Mouse (Mus musculus) small intestine, adult 2 months (tissue): ENCODE measurements at regions not wholly inside any gene's neighbourhood (a gene's known extent, or its start where the extent isn't known, plus 50 kb on each side); places are given as distances from the start of the nearest gene placed in this dataset.

Source experiments
- H3K27ac ChIP-seq: fragments of 200-500 bp; 2 replicates; pipeline ENCODE4 v1.5.1; 2012; ENCODE audit warnings: low read depth, low read length, control low read depth, inconsistent platforms; ENCODE audit not compliant: insufficient read depth
- H3K27me3 ChIP-seq: fragments of 200-500 bp; 2 replicates; pipeline ENCODE4 v1.6.1; 2012; ENCODE audit warnings: mild to moderate bottlenecking, moderate library complexity, low read length, inconsistent platforms; ENCODE audit not compliant: control insufficient read depth, insufficient read depth
- H3K36me3 ChIP-seq: fragments of 200-500 bp; 2 replicates; pipeline ENCODE4 v1.6.1; 2012; ENCODE audit warnings: mild to moderate bottlenecking, low read length, control low read depth, inconsistent platforms; ENCODE audit not compliant: control insufficient read depth, insufficient read depth
- H3K4me1 ChIP-seq: fragments of 200-500 bp; 2 replicates; pipeline ENCODE4 v1.6.1; 2012; ENCODE audit warnings: low read length, inconsistent platforms, mixed read lengths; ENCODE audit not compliant: control insufficient read depth, insufficient read depth, insufficient read length
- H3K4me3 ChIP-seq: fragments of 200-500 bp; 2 replicates; pipeline ENCODE4 v1.5.1; 2012; ENCODE audit warnings: low read depth, mild to moderate bottlenecking, control low read depth, inconsistent platforms, low read length, moderate library complexity
- CTCF ChIP-seq: fragments of 200-500 bp; IDR thresholded peaks from 2 replicates; pipeline ENCODE4 v1.5.1; 2012; ENCODE audit warnings: low read depth, mild to moderate bottlenecking, control low read depth, inconsistent platforms, low read length, moderate library complexity, mixed read lengths; ENCODE audit not compliant: insufficient replicate concordance, insufficient read length; ENCODE audit errors: extremely low read depth
- POLR2A ChIP-seq: fragments of 200-500 bp; IDR thresholded peaks from 2 replicates; pipeline ENCODE4 v1.6.1; 2012; ENCODE audit warnings: low read depth, mild to moderate bottlenecking, control low read depth, inconsistent platforms, low read length, moderate library complexity
- WGBS: fragments of 180-500 bp; shearing (Covaris S2); methylation state at CpG from one replicate; pipeline ENCODE4 v1.1.7; 2018; 5-methylcytosine and 5-hydroxymethylcytosine counted together

GRCm38 (mm10) chr11:64836771-64837170 lies 142.1 kb upstream of the Elac2 start:
- Histone ChIP-seq H3K4me1 (no peaks in the 10 kb centered on the region), H3K36me3 (no peaks in the 10 kb centered on the region), H3K27ac (no peak overlapping the region), H3K27me3 (no peaks in the 10 kb centered on the region), H3K4me3 (no peak overlapping the region)
- TF ChIP-seq POLR2A: no peak
- TF ChIP-seq CTCF: no peak
- 41% methylated on average over 8 of the region's 8 CpGs for WGBS

DNA sequence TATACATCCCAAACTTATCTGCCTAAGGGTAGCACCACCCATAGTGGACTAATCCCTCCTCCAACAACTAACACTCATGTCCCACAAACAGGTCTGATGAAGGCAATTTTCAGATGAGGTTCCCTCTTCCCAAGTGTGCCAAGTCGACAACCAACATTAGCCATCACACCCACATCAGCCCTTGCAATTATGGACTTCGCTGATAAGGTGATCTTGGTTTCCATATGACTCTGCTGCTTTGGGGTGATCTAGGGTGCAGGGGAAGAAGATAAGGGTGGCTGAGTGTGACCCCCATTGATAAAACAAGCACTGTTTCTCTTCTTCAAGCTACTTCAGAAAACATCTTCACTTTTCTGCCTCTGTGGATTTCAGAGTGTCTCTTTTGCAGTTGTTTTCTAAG lies 137.7 kb upstream of the Elac2 start:
- H3K27ac ChIP-seq: no peak overlapping the region
- no peak for TF ChIP-seq CTCF
- TF ChIP-seq POLR2A: no peak
- H3K4me1 ChIP-seq: no peaks in the 10 kb centered on the region
- H3K36me3 ChIP-seq: no peaks in the 10 kb centered on the region
- 71% methylated on average over 2 of the region's 2 CpGs for WGBS
- no peak overlapping the region for H3K4me3 ChIP-seq
- H3K27me3 ChIP-seq: no peaks in the 10 kb centered on the region

DNA sequence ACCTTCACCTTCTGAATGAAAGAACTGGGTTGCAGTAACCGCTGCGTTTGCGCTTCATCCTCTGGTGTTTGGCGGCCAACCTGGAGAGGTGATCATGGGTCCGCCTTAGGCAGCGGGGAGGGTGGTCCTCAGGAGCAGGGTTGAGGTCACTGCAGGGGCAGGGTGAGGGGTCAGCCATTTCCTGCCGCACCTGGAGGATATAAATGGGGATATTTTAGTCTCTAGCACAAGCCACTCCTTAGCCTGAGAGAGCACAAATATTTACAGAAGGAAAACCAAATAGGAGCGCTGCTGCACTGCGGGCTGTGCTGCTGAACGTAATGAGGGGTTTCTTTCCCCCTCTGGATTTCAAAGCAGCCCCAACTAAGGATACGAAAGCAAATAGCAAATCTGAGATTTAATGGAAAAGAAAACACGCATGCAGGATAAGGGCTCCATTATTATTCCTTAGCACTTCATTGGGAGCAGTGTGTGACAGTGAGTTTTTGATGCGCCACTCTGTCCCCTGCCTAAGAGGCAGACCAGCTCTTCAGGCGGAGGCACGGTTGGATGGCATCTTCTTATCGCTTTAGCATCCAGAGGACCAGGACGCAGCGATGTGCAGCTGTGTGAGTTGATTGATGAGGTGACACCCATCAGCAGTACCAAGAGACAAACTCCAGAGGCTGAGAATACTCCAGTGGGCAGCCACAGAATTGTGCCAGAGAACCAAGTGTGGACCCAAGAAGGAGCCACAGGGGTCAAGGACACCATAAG lies 135.9 kb upstream of the Elac2 start:
- no peak for TF ChIP-seq CTCF
- TF ChIP-seq POLR2A: no peak
- WGBS: 15% methylated on average over 18 of the region's 18 CpGs
- H3K4me1 ChIP-seq: no peaks in the 10 kb centered on the region
- no peaks in the 10 kb centered on the region for H3K27me3 ChIP-seq
- no peaks in the 10 kb centered on the region for H3K36me3 ChIP-seq
- no peak overlapping the region for H3K27ac ChIP-seq
- no peak overlapping the region for H3K4me3 ChIP-seq

GRCm38 (mm10) chr11:64846577-64847147 lies 132.2 kb upstream of the Elac2 start:
- WGBS: 83% methylated on average over 7 of the region's 7 CpGs
- TF ChIP-seq POLR2A: no peak
- no peak for TF ChIP-seq CTCF
- H3K36me3 ChIP-seq: no peaks in the 10 kb centered on the region

GRCm38 (mm10) chr11:64859636-64860035 lies 119.2 kb upstream of the Elac2 start:
- H3K27ac ChIP-seq: no peak overlapping the region
- 41% methylated on average over 3 of the region's 3 CpGs for WGBS
- no peak for TF ChIP-seq CTCF
- TF ChIP-seq POLR2A: no peak
- H3K4me1 ChIP-seq: no peaks in the 10 kb centered on the region
- H3K27me3 ChIP-seq: no peaks in the 10 kb centered on the region
- no peak overlapping the region for H3K4me3 ChIP-seq
- H3K36me3 ChIP-seq: no peaks in the 10 kb centered on the region

More at GRCm38 (mm10) chr11:64846577-64847147, 132.2 kb upstream of the Elac2 start:
- Histone ChIP-seq H3K27me3 (no peaks in the 10 kb centered on the region), H3K4me1 (no peaks in the 10 kb centered on the region), H3K27ac (no peak overlapping the region), H3K4me3 (no peak overlapping the region)

DNA sequence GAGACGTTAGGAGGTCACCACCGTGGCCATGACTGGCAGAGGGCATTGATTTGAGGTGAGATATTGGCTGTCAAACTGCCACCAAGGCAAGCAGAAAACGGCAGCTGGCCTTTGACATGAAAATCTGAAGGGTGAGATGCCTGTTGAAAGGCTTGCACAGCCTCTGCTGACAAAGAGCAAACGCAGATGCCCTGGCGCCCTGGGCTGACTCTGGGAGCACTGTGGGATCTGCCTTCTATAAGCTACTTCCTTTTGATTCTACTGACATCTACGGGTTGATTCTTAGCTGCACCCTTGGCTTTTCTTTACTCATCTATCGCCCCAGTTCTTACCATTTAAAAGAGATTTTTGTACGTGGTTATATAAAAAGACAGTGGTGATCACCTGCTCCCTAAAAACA lies 98.2 kb upstream of the Elac2 start:
- no peaks in the 10 kb centered on the region for H3K4me1 ChIP-seq
- H3K27me3 ChIP-seq: no peaks in the 10 kb centered on the region
- no peak for TF ChIP-seq POLR2A
- no peak for TF ChIP-seq CTCF
- no peak overlapping the region for H3K27ac ChIP-seq
- no peaks in the 10 kb centered on the region for H3K36me3 ChIP-seq
- H3K4me3 ChIP-seq: no peak overlapping the region
- WGBS: 27% methylated on average over 8 of the region's 8 CpGs

- TF ChIP-seq POLR2A: no peak
- no peak for TF ChIP-seq CTCF
- WGBS: 48% methylated on average over 2 of the region's 2 CpGs
- Histone ChIP-seq H3K27ac (no peak overlapping the region), H3K4me1 (no peaks in the 10 kb centered on the region), H3K27me3 (no peaks in the 10 kb centered on the region), H3K4me3 (no peak overlapping the region), H3K36me3 (no peaks in the 10 kb centered on the region)
Measured at GRCm38 (mm10) chr11:64884518-64884917, 94.3 kb upstream of the Elac2 start.
